Mouse (Mus musculus) kidney, embryonic 16.5 days (tissue): Measurements from ENCODE around the gene Nckap5. TPM values are rescaled to one million over a fixed set of nuclear protein-coding genes. Genes with fewer than 3 reads are reported as not detected.
A peak's percentile ranks its signal among the peaks of the same experiment; 100 is the strongest.
"Not testable (repeated sequence)": the region's sequence is repeated elsewhere in the genome, so short reads cannot be mapped to it uniquely, and the experiment has no call there.

Experiments
- ATAC-seq: fragments of 200-750 bp; cut with Nextera tagmentation; 2 replicates; pipeline ENCODE4 v1.8.0; 2017; ENCODE audit warnings: moderate TSS enrichment; ENCODE audit not compliant: low FRiP score, low TSS enrichment
- H3K27ac ChIP-seq: fragments of 300-500 bp; sonication (generic); 2 replicates; pipeline ENCODE4 v1.5.1; 2014; ENCODE audit warnings: low read length
- H3K27me3 ChIP-seq: fragments of 300-500 bp; sonication (generic); 2 replicates; pipeline ENCODE4 v1.6.1; 2014; ENCODE audit warnings: low read length, control low read depth, mixed read lengths; ENCODE audit not compliant: insufficient read depth
- H3K36me3 ChIP-seq: fragments of 300-500 bp; sonication (generic); 2 replicates; pipeline ENCODE4 v1.6.1; 2014; ENCODE audit warnings: low read length, control low read depth, mixed read lengths; ENCODE audit not compliant: insufficient read depth
- H3K4me1 ChIP-seq: fragments of 300-500 bp; sonication (generic); 2 replicates; pipeline ENCODE4 v1.6.1; 2014; ENCODE audit warnings: low read length, control low read depth, mixed read lengths; ENCODE audit not compliant: insufficient read depth
- H3K4me2 ChIP-seq: fragments of 300-500 bp; sonication (generic); replicated peaks from 2 replicates; pipeline ENCODE4 v1.6.1; 2014; ENCODE audit warnings: low read depth, low read length
- H3K4me3 ChIP-seq: fragments of 300-500 bp; sonication (generic); 2 replicates; pipeline ENCODE4 v1.5.1; 2014; ENCODE audit warnings: mild to moderate bottlenecking, low read length
- H3K9ac ChIP-seq: fragments of 300-500 bp; sonication (generic); replicated peaks from 2 replicates; pipeline ENCODE4 v1.6.1; 2014; ENCODE audit warnings: low read length
- H3K9me3 ChIP-seq: fragments of 300-500 bp; sonication (generic); 2 replicates; pipeline ENCODE4 v1.6.1; 2016; ENCODE audit warnings: low read length, control low read depth
- WGBS: fragments of 180-500 bp; shearing (Covaris S2); extraction: QIAGEN DNeasy Blood & Tissue Kit; methylation state at CpG from one replicate; pipeline ENCODE4 v1.1.7; 2014; 5-methylcytosine and 5-hydroxymethylcytosine counted together
- polyA plus RNA-seq: library from polyadenylated mRNA; unstranded; fragments of >200 nt; fragmentation: Nextera tagmentation; extraction: Ambion mirVana; gene quantifications from 2 replicates; pipeline ENCODE4 v1.2.1, GENCODE M21; 2015

Gene Nckap5
- polyA plus RNA-seq, 1 experiment from 2014 or later = 4.2 TPM

GRCm38 (mm10) chr1:126116034-126116433, 714.6 kb downstream of the Nckap5 start:
- no peak overlapping the region for H3K9ac ChIP-seq
- H3K9me3 ChIP-seq = peaks cover 5% of the 10 kb centered on the region
- H3K4me1 ChIP-seq = no peaks in the 10 kb centered on the region
- H3K27ac ChIP-seq = no peak overlapping the region
- H3K27me3 ChIP-seq = no peaks in the 10 kb centered on the region
- H3K4me2 ChIP-seq = no peak overlapping the region
- no peak for ATAC-seq
- 88% methylated on average over 3 of the region's 3 CpGs for WGBS
- H3K4me3 ChIP-seq = no peak overlapping the region
- no peaks in the 10 kb centered on the region for H3K36me3 ChIP-seq

- WGBS = 64% methylated on average over 3 of the region's 3 CpGs
- no peaks in the 10 kb centered on the region for H3K4me1 ChIP-seq
- no peak overlapping the region for H3K4me2 ChIP-seq
- ATAC-seq = no peak
- H3K9me3 ChIP-seq = no peaks in the 10 kb centered on the region
- H3K36me3 ChIP-seq = no peaks in the 10 kb centered on the region
- no peak overlapping the region for H3K4me3 ChIP-seq
- H3K27me3 ChIP-seq = no peaks in the 10 kb centered on the region
- H3K9ac ChIP-seq = no peak overlapping the region
- H3K27ac ChIP-seq = no peak overlapping the region
Observed at GRCm38 (mm10) chr1:126105673-126106256, 724.8 kb downstream of the Nckap5 start.

- WGBS = 88% methylated on average over 4 of the region's 4 CpGs
- no peak overlapping the region for H3K9ac ChIP-seq
- H3K4me1 ChIP-seq = no peaks in the 10 kb centered on the region
Observed at GRCm38 (mm10) chr1:126094346-126094745, 736.3 kb downstream of the Nckap5 start.

GRCm38 (mm10) chr1:126091979-126092378, 738.6 kb downstream of the Nckap5 start:
- H3K4me1 ChIP-seq, H3K27me3 ChIP-seq, H3K9ac ChIP-seq, H3K4me2 ChIP-seq, H3K27ac ChIP-seq, H3K4me3 ChIP-seq, H3K36me3 ChIP-seq, H3K9me3 ChIP-seq: not testable (repeated sequence)
- WGBS = 38% methylated on average over 2 of the region's 2 CpGs
- ATAC-seq = peak; percentile 42; the same call in 1 of the 2 replicates

More at GRCm38 (mm10) chr1:126094346-126094745, 736.3 kb downstream of the Nckap5 start:
- H3K4me2 ChIP-seq = no peak overlapping the region
- no peak for ATAC-seq
- H3K27me3 ChIP-seq = no peaks in the 10 kb centered on the region
- H3K9me3 ChIP-seq = no peaks in the 10 kb centered on the region
- no peak overlapping the region for H3K4me3 ChIP-seq
- no peak overlapping the region for H3K27ac ChIP-seq
- no peaks in the 10 kb centered on the region for H3K36me3 ChIP-seq

GRCm38 (mm10) chr1:126087181-126087580, 743.4 kb downstream of the Nckap5 start:
- Histone ChIP-seq H3K27ac (no peak overlapping the region), H3K9ac (no peak overlapping the region), H3K27me3 (no peaks in the 10 kb centered on the region), H3K9me3 (no peaks in the 10 kb centered on the region), H3K4me2 (no peak overlapping the region), H3K4me1 (no peaks in the 10 kb centered on the region), H3K36me3 (no peaks in the 10 kb centered on the region), H3K4me3 (no peak overlapping the region)
- no peak for ATAC-seq
- WGBS = 87% methylated on average over 7 of the region's 7 CpGs

- ATAC-seq = no peak
- H3K4me3 ChIP-seq = no peak overlapping the region
- H3K27me3 ChIP-seq = no peaks in the 10 kb centered on the region
- H3K4me1 ChIP-seq = no peaks in the 10 kb centered on the region
- WGBS = 45% methylated on average over 4 of the region's 4 CpGs
- H3K9ac ChIP-seq = no peak overlapping the region
- H3K9me3 ChIP-seq = no peaks in the 10 kb centered on the region
- no peak overlapping the region for H3K27ac ChIP-seq
- no peaks in the 10 kb centered on the region for H3K36me3 ChIP-seq
- H3K4me2 ChIP-seq = no peak overlapping the region
Observed at GRCm38 (mm10) chr1:126076312-126076711, 754.3 kb downstream of the Nckap5 start.

- Histone ChIP-seq H3K4me2 (no peak overlapping the region), H3K27ac (no peak overlapping the region), H3K4me1 (no peaks in the 10 kb centered on the region), H3K9me3 (no peaks in the 10 kb centered on the region), H3K36me3 (no peaks in the 10 kb centered on the region), H3K4me3 (no peak overlapping the region), H3K27me3 (no peaks in the 10 kb centered on the region), H3K9ac (no peak overlapping the region)
- no peak for ATAC-seq
- 76% methylated on average over 2 of the region's 2 CpGs for WGBS
Observed at GRCm38 (mm10) chr1:126070861-126071260, 759.7 kb downstream of the Nckap5 start.

- no peaks in the 10 kb centered on the region for H3K4me1 ChIP-seq
- H3K27me3 ChIP-seq = no peaks in the 10 kb centered on the region
- H3K9me3 ChIP-seq = no peaks in the 10 kb centered on the region
- ATAC-seq = 0 out of 2 replicates have a peak, but pooled peaks have one; percentile 27
- H3K9ac ChIP-seq = no peak overlapping the region
- 75% methylated on average over 3 of the region's 3 CpGs for WGBS
- no peaks in the 10 kb centered on the region for H3K36me3 ChIP-seq
- no peak overlapping the region for H3K4me3 ChIP-seq
- H3K27ac ChIP-seq = no peak overlapping the region
- H3K4me2 ChIP-seq = no peak overlapping the region
Observed at GRCm38 (mm10) chr1:126051491-126051890, 779.1 kb downstream of the Nckap5 start.

GRCm38 (mm10) chr1:126042886-126043285, 787.7 kb downstream of the Nckap5 start:
- no peaks in the 10 kb centered on the region for H3K4me1 ChIP-seq
- no peaks in the 10 kb centered on the region for H3K27me3 ChIP-seq
- H3K9me3 ChIP-seq = no peaks in the 10 kb centered on the region
- H3K27ac ChIP-seq = no peak overlapping the region
- no peak for ATAC-seq
- 92% methylated on average over 5 of the region's 5 CpGs for WGBS
- H3K9ac ChIP-seq = no peak overlapping the region
- H3K4me3 ChIP-seq = no peak overlapping the region
- H3K36me3 ChIP-seq = no peaks in the 10 kb centered on the region
- no peak overlapping the region for H3K4me2 ChIP-seq

- Histone ChIP-seq H3K4me2 (no peak overlapping the region), H3K36me3 (no peaks in the 10 kb centered on the region), H3K4me3 (no peak overlapping the region), H3K9ac (no peak overlapping the region), H3K27me3 (no peaks in the 10 kb centered on the region), H3K4me1 (no peaks in the 10 kb centered on the region), H3K9me3 (no peaks in the 10 kb centered on the region), H3K27ac (no peak overlapping the region)
- WGBS = 90% methylated on average over 8 of the region's 8 CpGs
- ATAC-seq = no peak
Observed at GRCm38 (mm10) chr1:126027536-126027935, 803.1 kb downstream of the Nckap5 start.
